Mouse (Mus musculus) thymus, adult 18-20 months (tissue): Measurements from ENCODE around the gene Gm20825.
"Not testable (repeated sequence)": the region's sequence is repeated elsewhere in the genome, so short reads cannot be mapped to it uniquely, and the experiment has no call there.

Source experiments
- DNase-seq, 2 experiments: peaks; one replicate each; pipeline ENCODE4 v3.0.0; 2022; ENCODE audit warnings: mixed read lengths in 2 of 2

Gm20825 gene

GRCm38 (mm10) chrY:8071407-8071806, at the start of gene Gm20825:
Gene Gm20825 (minus strand): TSS chrY:8071507.
- DNase-seq: not testable (repeated sequence)
